Mouse (Mus musculus) kidney, postnatal 14 days (tissue): ENCODE data around the gene 4933415F23Rik.
A peak's percentile ranks its signal among the peaks of the same experiment; 100 is the strongest.

Source experiments
- DNase-seq: peaks from one replicate; pipeline ENCODE4 v3.0.0; 2022; ENCODE audit warnings: mixed read lengths

4933415F23Rik gene

DNA sequence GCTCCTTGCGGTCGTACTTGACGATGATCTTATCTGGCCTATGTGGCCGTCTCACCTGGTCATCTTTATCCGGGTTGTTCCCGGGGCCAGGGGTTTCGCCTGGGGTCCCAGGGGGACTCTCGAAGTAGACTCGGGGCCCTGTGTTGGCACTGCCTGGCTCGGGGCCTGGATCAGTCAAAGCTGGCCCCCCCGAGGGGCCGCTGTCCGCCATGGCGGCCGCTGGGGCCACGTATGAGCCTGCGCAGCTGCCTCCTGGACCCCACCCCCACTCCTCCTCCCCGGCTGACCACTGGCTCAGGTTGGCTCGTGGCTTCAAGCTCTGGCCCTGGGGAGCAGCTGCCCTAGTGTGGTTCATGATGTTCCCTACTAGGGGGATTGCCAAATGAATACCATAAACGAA is at the start of gene 4933415F23Rik:
Gene 4933415F23Rik (minus strand): TSS at position 233 of the 400 bp plus-strand sequence.
- no peak for DNase-seq

DNA sequence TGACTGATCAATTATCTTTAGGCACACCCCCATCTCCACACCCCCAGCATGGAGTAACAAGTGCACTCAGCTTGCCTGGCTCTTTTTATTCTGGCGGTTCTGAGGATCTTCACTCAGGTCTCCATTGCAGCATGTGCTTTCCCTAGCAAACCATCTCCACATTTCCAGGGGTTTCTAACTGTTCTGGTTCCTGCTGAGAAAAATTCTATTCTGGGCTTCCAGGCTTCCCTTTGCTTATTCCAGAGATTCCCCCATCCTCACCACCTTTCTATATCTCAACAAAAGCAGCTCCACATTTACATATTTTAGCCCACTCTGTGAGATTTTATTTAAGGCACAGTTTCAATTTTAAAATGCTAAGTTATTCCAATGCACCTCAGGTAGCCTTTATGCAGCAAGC is 49.7 kb upstream of the 4933415F23Rik start:
- no peak for DNase-seq

DNA sequence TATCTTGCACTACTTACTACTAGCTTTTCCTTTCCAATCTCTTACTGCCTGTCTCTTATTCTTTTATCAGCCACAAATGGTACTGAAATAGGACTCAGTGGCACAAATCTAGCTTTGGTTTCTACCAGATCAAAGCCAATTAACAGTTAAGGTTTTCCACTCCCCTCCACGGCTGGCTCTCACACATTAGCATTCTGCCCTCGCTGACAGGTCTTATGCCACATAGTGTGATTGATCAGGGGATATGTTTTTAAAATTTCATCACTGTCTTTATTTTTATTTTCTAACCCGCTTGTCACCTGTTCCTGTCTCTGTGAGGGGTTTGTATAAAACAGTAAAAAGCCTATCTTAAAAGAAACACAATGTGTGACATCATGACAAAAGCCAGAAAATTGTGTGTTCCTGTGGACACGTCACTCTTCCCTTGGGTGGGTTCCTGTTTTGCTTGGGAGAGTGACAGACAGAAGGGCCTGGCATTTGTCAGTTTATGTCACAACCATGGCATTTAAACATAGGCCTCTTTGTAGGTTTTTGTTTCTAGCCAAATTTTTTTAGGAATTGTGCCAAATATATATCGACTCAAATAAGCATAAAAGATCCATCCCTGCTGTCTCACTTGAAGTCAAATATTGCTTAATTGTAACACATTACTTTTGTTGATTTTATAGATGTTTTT is 44.3 kb upstream of the 4933415F23Rik start:
- DNase-seq, result no peak

DNA sequence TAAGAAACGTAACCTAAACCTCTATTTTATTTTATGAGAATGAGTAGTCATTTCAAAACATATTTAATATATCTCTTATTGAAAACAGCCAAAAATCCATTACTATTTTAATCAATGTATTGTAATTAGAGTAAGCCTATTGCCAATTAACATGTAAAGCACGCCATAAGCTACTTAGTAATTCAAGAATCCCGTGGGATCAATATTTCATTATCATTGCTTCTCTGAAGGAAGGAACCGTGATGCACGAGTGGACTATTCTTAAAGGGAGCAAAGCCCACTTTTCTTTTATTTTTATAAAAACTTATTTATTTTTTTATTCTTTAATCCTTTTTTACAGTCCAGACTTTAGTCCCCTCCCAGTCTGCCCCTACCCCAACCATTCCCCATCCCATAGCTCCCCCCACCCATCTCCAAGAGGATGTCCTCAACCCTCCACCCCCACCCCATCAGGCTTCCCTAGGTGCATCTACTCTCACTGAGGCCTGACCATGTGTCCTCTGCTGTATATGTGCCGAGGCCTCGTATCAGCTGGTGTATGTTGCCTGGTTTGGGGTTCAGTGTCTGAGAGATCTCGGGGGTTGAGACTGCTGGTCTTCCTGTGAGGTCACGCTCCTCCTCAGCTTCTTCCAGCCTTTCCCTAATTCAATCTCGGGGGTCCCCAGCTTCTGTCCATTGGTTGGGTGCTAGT is 39.2 kb upstream of the 4933415F23Rik start:
- DNase-seq, result no peak

DNA sequence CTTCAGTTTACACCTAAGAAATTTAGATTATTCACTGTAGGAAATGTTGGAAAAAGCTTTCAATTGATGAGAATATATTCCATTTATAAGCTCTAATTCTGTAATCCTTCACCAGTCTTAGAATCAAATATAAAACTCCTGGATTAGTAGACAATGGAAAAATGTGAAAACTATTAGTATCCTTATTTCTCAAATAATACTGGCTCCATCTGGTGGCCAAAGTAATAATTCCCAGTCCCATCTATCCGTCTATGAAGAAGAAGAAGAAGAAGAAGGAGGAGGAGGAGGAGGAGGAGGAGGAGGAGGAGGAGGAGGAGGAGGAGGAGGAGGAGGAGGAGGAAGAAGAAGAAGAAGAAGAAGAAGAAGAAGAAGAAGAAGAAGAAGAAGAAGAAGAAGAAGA is 38.5 kb upstream of the 4933415F23Rik start:
- DNase-seq, result peak; percentile 47

DNA sequence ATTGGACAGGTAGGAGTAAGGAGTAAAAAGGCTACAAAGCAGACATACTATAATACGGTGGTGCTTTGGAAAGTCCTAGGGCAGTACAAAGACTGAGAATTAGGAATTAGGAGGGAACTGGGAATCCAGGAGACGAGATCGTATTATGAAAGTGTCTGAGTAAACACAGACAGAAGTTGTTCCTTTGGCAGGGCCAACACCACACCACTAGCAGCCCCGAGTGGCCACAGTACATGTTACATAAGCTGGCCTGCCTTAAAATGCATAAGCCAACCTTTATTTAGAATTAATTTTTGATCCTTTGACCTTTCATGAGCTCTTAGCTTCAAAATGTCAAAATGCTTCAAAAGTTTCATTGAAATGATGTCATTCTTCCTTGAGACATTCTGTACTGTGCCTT is 18.8 kb upstream of the 4933415F23Rik start:
- no peak for DNase-seq

DNA sequence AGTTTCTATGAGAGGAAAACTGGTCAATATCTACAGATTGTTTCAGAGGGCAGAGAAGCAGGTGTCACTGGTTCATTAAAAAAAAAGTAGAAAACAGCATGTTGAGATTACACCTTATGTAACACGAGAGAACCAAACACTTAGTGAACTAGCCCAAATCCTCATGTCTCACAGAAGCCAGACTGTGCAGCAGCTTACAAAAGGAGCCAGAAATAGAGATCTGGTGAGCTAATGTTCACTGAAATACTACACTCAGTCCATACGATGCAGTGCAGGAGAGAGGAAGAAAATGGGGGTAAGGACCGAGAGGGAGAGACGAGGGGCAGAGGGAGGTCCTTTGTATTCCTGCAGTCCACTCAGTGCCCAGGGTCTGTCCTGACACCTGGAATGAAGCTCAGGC is 17.4 kb upstream of the 4933415F23Rik start:
- no peak for DNase-seq

DNA sequence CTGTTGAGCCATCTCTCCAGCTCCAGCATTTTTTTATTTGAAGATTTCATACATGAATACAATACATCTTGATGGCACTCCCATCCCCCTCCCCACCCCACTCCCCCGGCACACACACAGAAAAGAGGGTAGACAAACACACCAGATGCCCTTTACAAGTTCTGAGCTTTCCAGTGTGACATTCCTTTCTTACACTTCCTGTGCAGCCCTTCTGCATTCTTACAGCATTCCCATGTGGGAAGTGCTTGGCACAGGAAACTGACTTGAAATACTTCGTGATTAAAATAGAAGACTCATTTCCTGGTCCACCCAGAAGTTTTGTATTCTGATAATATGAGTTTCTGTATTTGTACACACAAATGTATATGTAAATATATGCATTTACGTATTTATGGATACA is 15.4 kb upstream of the 4933415F23Rik start:
- peak; percentile 45 for DNase-seq

DNA sequence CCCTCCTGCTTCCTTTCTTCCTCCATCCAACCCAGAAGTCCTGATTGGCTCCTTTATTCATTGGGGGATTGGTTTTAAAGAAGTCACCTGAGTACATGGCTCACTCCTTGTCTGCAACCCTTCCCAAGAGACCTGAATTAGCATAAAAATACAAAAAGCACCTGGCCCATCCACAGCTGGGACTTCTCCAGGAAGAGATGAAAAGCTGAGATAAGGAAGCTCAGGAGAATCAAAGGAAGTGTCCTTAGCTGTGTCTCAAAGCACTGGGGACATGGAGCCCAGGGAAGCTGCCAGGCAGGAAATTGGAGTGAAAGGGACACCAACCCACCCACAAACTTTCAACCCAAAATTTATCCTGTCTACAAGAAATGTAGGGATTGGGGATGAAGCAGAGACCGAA is 7.1 kb upstream of the 4933415F23Rik start:
- peak; percentile 10 for DNase-seq

DNA sequence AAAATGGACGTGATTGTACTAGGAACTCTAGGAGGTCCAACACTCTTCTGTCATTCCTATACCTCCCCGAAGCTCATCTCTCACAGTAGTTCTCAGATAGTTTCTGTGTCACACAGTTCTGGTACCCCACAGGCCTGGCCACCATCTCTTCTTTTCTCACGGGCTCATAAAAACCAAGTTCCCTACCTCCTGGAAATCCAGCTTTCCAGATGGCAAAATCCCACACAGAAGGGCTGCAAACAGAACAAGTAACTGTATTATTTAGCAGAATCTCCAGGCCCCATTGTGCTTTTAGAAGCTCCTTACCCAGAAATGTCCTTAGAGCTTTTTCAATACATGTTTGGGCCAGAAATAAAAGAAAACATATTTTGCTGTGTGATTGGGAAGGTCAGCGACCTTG is 828 bp upstream of the 4933415F23Rik start:
- DNase-seq, result no peak

DNA sequence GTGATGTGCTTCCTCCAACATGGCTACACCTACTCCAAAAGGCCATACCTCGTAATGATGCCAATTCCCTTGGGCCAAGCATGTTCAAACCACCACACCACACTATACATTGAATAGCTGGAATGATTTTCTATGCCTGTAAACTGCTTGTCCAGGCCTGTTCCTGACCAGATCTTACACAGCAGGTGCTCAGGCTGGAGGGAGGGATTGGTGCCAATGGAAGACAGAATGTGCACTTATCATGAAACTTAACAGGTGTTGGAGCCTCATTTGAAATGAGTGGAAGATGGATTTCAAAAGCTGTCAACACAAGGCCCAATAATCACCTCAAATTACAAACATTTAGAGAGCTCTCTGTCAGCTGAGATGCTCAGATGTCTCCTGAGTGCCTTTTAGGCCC is 2.3 kb downstream of the 4933415F23Rik start:
- DNase-seq, result no peak

DNA sequence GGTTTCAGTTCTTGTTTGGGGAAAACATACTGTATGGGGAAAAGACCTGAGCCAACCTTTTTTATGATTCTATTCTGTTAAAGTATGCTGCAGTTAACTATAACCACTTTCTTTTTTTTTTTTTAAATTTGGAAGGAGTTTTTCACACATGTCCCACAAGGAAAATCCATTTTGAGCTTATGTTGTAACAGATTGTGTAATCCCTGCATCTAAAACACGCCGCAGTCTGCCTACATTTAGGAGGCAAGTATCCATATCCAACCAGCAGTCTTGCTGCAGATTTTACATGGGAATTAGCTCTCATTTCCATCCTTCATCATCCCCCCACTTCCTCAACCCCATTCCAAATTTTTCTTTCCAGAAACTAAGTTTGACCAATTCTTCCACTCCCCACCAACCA is 3.6 kb downstream of the 4933415F23Rik start:
- no peak for DNase-seq

DNA sequence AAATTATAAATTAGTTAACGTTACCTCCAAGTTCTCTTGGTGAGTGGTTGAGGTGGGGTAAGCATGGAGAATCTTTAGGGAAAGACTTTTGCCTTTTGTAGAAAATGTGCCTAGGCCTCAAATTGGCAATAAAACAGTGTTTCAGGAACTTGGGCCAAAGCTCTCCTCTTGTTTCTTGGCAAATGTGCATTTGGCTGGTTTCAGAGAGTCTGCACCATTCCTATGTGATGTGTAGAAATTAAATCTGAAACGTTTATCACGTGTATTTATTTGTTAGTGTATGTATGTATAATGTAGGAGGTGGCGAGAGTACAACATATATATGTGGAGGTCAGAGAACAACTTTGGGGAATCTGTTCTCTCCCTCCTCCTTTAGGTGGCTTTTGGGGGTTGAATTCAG is 4.1 kb downstream of the 4933415F23Rik start:
- no peak for DNase-seq

DNA sequence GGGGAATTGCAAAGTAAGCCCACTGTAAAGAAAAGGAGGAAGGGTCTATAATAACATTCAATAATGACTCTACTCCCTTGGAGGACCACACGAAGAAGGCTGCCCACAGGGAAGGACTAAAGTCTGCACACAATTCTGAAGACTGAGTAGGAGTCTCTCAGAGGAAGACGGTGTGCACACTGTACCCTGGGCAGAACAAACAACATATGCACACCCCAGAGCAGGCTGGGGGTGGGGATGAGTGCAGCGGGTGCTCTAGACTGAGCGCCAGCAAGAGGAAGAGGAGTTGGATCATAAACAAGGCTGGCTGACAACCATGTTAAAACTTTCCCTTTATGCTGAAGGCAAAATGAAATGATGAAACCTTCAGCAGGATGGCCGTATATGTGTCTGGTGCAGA is 34.3 kb downstream of the 4933415F23Rik start:
- DNase-seq, result no peak

DNA sequence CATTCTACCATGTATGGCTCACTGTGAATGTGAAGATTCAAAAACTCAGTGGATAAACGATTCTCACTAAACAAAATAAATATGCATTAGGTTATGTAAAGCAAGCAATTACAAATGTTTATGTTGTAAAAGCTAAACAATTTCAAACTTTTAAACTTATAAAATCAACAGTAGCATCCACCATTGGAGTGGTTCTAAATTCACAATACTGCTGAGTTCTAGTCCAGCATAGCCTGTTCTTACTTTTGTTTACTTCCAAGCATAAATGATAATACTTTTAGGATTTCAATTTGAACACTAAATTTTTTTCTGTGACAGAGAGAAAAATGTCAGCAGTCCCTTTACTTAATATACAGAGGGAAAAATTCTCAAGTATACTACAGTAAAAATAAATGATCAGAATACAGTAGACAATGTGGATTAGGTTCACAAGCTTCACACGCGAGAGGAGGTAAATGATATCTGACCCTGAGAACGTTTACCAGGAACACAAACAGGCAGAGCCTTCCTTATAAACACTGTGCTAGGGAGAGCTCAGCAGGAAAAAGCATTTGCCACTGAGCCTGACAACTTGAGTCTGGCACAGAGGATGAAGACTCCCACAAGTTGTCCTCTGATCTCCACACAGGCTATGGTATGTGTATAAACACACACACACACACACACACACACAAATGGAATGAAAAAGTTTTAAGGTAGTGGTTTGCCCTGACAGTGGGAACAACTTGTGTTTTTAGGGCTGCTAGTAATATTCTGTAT is 37.2 kb downstream of the 4933415F23Rik start:
- DNase-seq, result no peak

DNA sequence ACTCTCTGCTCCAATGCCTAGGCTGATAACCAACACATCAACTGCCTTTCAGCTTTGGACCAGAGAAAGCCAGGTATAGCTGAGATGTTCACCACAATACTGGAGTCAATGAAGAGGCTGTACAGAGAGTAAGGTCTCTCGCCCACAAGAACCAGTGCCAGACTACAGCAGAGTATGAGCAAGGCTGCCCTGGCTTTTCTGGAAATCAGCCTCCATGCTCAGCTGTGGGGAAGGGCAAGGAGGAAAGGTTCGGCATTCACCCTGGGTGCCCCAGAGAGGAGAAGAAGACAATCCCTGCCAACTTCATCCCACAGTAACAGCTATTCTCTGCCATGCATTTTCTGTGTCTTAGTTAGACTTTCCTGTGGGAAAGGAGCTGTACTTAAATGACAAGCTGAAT is 38.1 kb downstream of the 4933415F23Rik start:
- DNase-seq, result no peak

DNA sequence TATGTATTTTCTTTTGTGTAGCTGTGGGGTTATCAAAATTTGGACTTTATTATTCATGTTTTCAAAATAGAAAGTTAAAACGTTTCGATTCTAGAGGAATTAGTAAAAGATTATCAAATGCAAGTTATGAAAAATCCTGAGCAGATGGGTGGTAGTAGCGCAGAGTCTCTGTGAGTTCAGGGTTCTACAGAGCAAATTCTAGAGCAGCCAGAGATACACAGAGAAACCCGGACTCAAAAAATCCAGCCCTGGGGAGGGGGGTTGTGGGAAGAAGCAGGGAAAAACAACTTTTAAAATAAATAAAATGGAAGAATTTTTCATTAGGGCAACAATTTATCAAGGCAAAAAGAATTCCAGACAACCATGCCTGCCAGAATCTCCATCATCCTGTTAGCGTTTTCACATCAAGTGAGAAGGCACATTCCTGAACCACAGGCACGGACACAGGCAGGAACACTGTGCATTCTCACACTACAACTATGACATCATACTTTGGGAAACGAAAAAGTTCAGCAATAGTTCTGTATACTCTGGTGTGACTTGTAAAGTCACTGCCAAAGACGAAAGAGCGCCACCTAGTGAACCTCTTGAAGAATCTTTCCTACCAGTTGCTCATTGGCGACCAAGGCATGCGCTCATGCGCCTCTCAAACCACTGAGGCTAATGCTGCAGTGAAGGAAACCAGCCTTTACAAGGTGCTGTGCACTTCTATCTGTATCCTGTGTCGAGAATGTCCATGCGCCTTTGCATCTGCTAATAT is 40.3 kb downstream of the 4933415F23Rik start:
- DNase-seq, result peak; percentile 52

DNA sequence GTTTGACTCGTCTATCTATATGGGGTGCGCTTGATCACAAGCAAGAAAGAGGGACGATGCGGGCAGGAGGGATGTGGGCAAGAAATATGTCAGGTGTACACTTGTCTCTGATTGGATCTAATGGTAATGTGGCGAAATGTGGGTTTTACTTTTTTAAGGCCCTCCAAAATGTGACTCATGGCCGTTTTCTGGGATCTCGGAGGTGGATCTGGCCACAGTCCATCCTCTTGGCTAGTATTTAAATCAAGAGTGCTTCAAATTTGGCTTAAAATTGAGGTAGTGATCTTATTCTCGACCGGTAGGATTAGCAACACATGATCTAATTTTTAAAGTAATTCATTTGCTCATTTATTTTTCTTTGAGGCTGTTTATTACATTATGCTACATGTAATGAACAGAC is 42.0 kb downstream of the 4933415F23Rik start:
- DNase-seq, result no peak
